Mouse (Mus musculus) mesoderm, embryonic 11.5 days (tissue): ENCODE results near the gene Ggcx.

ENCODE experiments used
- DNase-seq: peaks from one replicate; pipeline ENCODE4 v3.0.0-alpha.2; 2012; ENCODE audit warnings: low read depth, low spot score

The Ggcx gene

DNA sequence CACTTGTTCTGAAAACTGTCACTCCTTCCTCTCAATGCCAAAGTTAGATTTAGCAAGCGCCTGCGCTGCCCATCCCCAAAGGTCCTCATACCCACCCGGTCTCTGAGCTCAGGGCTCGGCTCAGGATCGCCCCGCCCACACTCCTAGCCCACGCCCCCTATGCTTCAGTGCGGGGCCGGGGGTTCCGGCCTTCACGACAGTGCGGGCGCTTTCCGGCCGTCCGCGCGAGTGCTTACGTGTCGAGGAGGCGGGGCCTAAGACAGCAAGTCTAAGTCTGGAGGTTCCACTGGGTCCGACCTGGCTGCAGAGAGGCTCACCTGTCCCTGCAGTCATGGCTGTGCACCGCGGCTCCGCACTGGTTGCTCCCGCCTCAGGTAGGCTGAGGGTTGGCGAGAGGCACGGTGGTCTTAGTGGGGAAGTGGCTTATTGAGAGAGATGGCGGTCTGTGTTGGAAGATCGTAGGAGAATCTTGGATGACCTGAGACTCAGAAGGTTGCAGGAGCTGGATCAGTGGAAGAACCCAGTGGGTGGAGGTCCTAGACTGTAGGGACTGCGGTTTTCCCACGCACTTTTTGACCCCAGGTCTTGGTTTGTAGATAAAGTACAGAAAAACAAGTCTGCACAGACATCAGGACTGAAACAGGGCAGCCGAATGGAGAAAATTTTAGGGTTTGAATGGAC is at the start of gene Ggcx:
Gene Ggcx (plus strand): TSS at position 233 of the 681 bp plus-strand sequence.
- peak; percentile 96 for DNase-seq

DNA sequence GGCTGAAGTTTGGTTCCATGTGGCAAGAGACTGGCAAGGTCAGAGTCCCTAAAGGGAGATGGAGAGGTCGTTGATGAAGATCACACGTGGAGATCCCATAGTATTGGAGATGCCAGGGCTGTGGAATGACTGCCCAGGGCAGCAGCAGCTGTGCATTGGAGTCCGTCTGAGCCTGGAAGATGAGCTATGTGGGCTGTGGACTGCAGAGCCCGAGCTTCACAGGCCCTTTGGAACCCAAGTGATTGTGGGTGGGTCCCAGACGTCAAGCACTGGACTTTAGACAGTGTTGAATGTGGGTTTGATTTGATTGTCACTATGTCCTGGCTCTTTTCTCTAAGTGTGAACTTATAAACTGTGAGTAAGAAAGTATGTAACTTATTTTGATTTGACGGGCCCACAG is 49.1 kb upstream of the Ggcx start:
- DNase-seq: no peak

DNA sequence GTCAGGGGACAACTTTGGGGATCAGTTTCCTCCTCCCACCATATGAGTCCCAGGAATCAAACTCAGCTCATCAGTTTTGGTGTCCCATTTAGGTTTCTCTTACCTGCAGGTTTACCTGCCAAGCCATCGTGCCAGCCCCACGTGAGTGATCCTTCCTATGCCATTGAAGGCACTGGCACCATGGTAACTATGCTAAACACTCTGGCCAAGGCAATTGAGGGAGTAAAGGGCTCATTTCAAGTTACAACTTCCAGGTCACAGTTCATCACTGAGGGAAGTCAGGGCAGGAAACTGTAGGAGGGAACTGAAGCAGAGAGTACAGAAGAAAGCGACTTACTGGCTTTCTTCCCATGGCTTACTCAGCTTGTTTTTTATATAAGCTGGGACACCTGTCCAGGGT is 47.8 kb upstream of the Ggcx start:
- no peak for DNase-seq

DNA sequence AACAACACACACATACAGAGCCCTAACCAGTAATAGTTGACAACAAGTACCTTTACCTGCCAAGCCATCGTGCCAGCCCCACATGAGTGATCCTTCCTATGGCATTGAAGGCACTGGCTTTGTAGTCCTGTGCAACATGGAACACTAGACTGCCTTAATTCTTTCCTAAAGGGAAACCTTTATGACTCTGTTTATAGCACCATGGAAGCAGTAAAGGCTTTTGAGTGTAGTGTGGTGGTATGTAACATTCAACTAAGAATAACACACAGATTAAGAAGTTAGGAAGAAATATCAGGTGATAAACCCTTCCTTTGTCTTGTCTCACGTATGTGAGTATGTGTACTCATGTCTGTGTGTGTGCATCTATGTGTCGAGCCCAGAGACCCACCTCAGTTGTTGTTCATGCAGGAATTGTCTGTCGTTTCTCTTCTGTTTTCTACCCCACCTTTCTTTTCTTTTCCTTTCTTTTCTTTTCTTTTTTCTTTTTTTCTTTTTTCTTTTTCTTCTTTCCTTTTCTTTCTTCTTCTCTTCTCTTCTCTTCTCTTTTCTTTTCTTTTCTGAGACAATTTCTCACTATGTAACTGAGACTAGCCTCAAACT is 47.2 kb upstream of the Ggcx start, which contains the start of gene Rnf181:
Gene Rnf181 (minus strand): TSS at position 113 of the 600 bp plus-strand sequence.
- DNase-seq: no peak

DNA sequence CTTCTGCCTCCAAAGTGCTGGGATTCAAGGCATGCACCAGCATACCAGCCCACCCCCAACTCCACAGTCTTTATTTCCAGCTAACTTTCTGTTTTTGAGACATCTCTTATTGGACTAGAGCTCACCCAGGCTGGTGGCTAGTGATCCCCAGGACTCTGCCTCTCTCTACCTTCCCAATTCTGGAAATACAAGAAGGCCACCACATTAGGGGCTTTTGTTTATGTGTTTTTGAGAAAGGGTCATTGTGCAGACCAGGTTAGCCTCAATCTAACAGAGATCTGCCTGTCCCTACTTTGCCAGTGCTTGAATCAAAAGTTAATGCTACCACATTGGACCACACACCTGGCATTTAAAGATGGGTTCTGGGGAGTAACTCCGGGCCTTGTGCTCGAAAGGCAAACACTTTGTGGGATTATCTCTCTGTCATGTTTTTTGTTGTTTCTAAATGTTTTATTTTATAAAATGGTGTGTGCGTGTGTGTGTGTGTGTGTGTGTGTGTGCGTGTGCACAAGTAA is 46.6 kb upstream of the Ggcx start:
- DNase-seq: no peak

DNA sequence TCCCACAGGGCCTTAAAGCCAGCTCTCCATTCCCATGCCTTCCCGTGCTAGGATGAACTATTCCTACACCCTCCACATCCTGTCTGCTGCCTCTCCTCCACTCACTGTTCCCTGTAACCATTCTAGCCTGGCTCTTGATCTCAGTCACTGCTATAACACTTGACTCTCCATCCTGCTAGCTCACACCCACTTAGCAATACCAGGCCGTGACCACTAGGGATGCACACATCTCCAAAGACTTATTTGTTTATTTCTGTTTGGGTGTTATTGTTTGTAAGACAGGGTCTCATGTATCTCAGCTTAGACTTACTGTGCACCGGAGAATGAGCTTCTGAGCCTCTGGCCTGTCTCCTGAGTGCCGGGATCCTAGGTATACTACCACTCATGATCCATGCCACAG is 44.6 kb upstream of the Ggcx start:
- no peak for DNase-seq

DNA sequence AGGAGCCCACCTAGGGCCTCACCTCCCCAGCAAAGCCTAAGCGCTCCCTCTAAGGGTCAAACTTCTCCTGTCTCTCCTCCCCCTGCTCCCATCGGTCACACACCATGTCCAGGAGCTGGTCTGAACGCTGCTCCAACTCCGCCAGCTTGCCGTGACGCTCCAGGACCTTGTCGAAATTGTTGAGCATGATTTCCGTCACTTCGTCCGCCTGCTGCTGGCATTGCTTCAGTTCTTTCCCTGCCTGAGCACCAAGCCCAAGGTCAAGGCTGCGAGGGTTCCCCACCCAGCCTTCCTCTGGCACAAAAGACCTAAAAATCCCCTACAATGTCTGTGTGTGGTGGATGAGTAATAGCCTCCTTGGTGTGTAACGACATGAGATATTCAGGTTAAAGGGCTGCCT is 44.0 kb upstream of the Ggcx start:
- no peak for DNase-seq

DNA sequence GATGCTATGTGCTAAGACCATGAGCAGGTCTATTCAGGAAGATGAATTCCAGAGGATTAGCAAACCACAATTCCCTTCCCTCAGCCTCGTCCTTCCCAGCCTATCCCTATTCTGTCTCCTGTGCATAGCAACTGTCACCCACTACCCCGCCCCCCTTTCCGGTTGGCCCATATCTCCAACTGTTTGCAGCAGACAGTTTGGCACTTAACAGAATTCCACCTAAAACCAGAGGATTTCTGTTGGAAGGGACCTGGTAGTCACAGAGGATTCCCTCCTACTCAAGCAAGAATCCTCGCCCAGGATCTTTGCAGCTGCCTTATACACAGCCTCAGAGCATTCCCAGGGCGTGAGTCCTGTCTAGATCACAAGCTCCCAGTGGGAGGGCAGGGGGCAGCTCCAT is 43.0 kb upstream of the Ggcx start:
- DNase-seq: no peak

DNA sequence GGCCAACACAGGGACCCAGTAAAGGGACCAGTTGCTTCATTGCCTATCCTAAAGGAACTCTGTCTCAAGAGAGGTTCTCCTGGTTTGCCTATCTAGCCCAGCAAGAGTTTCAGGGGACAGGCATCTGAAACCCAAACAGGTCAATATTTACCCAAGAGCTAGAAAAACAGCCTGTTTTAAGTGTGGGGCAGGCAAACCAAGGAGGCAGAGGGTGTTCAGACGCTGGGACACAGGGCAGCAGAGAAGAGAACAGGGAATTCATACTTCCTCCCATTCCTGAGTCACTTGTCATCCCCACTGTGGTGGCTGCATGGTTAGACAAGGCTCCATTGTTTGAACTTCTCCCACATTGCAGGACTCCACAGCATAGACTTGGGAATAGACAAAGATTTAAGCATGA is 42.5 kb upstream of the Ggcx start:
- no peak for DNase-seq

DNA sequence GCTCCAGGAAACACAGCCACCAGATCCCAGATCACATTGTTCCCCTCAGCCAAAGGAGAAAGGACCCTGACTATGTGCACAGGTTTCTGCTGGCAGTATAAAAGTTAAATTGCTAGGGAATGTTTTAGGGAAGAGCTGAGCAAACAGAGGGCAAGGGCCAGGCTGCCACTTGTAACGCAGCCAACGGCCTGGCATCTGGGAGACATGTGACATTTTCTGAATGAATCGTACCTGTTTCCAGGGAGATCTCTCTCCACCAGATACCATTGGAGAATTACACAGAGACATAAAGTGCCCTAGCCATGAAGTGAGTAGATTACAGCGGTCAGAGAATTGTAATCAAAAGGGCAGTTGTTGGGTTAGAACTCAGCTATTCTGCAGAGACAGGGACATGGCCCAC is 40.9 kb upstream of the Ggcx start:
- DNase-seq: no peak

DNA sequence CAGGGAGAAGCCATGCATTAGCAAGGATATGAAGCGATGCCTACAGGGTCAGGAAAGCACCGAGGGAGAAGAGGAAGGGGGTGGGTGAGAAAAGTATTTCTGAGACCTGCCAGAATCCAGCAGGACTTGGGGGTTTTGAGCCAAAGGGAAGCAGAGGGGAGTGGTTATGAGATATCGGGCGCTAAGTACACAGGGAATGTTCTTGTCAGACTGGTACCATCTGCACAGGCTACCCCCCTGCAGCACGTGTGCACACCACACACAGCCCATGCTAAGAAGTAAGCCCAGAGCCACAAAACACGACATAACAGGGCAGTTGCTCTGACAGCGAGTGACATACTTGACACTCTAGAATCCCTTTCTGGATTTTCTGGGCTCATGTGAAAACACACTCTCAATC is 39.9 kb upstream of the Ggcx start:
- no peak for DNase-seq

DNA sequence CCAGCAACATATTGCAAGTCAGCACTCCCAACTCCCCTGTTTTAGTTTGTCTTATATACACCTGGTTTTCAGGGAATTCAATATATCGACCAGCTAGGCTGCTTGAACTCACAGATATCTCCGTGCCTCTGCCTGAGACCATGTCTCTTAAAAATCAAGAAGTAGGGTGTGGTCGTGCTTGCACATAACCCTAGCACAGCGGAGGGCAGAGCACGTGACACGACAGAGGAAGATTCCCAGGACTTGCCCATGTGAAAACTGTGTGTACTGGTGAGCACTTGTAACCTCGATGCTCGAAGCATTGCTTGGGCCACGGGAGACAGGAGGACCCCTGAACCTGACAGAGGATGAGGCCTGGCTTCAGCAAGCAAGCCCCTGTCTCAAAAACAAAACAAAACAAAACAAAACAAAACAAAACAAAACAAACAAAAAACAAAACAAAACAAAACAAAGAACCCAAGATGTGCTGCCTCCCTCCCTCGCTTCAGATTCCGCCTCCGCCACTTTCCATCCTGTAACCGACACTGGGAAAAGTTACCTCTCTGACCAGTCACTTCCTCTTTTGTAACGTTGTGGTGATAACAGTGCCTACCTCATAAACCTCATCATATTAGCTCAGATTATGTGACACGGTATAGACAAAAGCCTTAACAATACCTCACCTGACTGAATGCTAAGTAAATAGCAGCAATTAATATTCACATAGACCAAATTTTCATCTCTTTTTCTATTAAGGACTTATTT is 39.1 kb upstream of the Ggcx start:
- DNase-seq: no peak

DNA sequence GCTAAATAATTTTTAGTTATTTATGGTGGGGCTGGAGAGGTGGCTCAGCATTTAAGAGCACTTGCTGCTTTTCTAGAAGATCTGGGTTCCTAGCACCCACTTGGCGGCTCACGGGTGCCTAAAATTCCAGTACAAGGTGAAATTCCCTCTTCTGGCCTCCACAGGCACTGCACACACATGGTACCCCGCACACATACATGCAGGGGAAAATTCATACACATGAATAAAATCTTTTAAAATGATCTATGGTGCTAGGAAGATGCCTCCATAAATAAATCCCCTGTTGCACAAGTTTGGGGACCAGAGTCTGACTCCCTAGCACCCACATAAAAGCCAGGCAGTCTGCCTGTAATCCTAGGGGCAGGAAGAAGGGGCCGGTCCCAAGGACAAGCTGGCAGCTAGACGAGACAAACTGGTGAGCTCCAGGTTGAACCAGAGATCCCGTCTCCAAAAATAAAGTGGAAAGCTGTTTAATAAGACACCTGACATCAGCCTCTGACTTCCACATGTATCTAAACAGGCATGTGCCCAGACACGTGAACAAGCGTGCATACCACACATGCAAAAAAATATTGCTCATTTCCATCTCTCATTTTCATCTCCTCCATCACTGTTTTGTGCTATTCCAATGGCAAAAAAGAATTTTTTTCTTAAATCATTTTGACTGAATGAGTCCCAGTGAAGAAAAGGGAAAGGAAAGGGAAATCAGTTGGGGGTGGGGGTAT is 35.4 kb upstream of the Ggcx start:
- no peak for DNase-seq

DNA sequence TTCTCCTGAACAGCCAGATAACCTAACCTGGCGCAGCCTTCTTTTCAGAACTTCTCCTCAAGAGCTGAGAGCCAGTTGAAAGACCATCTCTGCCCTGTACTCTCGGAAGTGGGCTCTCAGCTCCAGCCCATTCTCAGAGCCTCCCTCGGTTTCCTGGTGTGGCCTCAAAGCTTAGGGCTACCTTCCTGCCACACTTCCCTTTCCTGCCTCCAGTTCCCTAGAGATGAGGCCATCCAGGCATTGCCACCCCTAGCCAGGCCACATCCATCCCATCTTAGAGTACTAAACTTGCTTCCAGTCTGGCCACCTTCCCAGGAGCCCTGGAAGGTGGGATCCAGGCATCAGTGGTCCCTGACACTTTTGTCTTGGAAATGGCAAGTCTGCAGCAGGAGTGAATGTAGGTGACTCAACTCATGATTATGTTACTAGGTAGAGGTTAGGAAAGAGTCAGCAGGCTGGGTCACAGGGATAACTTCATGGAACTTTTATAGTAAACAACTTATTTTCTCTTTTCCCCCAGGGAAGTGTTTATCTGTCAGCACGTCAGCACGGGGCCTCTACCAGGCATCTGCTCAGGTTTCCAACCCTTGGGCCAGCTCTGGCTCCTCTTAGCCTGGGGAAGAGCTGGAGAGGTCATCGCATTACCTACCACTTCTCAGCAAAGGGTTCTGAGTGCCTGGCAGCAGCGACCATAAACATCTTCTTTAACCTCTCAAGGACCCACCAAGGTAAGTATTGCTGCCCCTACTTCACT is 34.6 kb upstream of the Ggcx start:
- no peak for DNase-seq

DNA sequence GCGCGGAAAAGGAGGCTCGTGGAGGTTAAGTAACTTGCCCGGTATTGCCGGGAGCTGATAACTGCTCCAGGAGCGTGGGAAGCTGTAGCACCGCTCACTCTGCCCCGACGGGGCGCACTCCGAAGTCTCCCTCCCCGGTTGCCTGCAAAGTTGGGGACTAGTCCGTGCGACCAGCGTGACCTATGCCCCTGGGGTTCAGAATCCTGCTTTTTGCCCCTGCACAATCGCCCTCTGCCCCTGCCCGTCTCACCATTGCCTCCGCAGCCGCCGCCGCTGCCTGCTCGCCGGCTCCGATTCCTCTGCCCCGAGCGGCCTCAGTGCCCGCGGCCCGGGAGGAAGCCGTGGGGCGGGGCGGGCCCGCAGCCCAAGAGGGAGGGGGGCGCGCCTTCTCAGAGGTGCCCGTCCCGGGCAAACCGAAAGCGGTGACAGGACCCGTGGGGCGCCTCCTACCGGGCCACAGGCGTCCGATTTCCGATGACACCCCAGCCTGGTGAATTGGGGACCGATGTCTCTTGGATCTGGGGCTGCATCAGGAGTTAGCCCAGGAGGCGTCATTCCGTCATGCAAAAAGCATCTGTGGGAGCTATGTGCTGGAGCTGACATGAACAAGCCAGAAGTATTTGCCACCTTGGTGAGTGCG is 33.9 kb upstream of the Ggcx start, which contains the start of gene Vamp5:
Gene Vamp5 (minus strand): TSS at position 338 of the 640 bp plus-strand sequence.
- DNase-seq: no peak

DNA sequence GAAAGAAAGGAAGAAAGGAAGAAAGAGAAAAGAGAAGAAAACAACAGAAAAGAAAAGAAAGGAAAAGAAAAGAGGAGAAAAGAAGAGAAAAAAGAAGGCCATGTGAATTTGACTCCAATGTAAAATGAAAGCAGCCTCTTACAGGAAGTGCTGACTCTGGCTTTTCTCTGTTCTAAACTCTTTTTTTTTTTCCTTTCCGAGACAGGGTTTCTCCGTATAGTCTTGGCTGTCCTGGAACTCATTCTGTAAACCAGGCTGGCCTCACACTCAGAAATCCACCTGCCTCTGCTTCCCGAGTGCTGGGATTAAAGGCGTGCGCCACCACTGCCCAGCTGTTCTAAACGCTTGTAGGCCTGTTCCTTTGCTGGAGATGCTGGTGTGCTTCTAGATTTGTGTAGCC is 31.6 kb upstream of the Ggcx start:
- DNase-seq: no peak

DNA sequence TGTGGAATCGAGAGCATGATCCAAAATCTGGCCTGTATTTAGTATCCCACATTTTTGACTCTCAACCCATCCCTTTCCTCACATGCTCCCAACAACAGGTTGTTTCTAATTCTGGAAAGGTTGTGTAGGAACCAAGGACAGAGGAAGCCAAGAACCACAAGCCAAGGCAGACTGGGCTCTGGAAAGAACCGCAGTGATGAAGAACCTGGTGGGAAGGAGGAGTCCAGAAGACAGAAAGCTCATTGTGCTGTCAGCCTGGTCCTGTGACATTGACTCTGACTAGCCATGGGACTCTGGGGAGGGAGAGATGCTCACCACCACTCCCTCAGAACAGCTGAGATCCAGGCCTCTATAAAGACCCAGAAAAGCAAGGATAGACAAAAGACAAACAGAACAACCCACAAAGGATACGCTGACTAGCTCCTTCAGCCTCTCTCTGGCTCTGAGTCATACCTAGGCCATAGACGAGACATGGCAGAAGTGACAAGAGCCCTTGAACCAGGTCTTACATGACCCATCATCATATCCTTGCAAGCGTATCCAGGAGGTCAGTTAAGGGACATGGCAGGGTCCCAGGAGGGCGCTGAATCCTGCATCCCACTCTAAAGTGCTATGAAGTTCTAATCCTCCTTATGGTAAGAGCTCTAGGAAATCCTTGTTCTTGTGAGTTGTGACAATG is 30.8 kb upstream of the Ggcx start:
- DNase-seq: no peak

DNA sequence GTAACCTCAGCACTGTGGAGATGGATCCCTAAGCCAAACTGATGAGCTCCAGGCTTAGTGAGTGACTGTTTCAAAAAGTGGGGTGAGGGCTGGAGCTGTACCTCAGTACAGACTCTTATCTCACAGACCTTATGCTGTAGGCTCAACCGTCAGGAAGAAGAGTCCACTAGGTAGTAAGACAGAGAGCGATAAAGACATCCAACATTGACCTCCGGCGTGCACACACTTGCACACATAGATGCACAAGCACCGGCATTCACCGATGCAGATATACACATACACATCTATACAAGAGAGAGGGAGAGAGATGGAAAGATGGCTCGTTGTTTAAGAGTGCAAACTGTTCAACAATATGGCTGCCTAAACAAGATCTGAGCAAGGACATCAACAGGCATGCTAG is 30.2 kb upstream of the Ggcx start:
- no peak for DNase-seq

DNA sequence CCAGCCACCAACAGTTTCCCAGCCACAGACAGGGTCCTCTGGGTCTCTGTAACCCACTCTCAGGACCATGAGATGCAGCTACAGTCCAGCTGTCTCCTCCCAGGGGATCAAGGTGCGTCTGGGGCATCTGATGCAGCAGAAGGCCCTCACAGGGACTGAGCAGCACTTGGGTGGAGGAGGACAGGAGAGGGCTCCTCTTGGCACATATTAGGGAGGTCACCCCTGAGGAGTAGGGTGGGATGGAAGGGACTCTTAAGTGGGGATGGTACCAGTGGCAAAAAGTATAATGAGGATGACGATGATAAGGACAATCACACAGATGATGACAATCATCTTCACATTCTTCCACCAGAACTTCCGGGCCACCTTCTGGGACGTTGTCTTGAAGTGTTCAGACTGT is 28.9 kb upstream of the Ggcx start:
- DNase-seq: no peak

DNA sequence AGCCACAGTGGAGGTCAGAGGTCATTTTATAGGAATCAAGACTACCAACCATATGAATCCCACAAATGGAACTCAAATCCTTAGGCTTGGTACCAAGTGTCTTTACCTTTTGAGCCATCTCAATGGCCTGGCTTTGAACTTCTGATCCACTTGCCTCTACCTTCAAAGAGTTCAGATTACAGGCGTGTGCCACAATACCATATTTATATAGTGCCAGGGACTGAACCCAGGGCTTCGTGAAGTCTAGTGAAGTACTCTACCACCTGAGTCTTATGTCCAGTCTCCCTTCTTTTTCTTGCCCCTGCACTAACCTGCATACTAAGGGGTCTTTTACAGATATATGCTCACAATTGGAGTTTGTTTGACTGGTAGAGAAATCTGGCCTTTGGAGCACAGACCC is 27.5 kb upstream of the Ggcx start:
- DNase-seq: no peak
